Mouse (Mus musculus): ENCODE data around the gene Tuba1a.

Gene Tuba1a

DNA sequence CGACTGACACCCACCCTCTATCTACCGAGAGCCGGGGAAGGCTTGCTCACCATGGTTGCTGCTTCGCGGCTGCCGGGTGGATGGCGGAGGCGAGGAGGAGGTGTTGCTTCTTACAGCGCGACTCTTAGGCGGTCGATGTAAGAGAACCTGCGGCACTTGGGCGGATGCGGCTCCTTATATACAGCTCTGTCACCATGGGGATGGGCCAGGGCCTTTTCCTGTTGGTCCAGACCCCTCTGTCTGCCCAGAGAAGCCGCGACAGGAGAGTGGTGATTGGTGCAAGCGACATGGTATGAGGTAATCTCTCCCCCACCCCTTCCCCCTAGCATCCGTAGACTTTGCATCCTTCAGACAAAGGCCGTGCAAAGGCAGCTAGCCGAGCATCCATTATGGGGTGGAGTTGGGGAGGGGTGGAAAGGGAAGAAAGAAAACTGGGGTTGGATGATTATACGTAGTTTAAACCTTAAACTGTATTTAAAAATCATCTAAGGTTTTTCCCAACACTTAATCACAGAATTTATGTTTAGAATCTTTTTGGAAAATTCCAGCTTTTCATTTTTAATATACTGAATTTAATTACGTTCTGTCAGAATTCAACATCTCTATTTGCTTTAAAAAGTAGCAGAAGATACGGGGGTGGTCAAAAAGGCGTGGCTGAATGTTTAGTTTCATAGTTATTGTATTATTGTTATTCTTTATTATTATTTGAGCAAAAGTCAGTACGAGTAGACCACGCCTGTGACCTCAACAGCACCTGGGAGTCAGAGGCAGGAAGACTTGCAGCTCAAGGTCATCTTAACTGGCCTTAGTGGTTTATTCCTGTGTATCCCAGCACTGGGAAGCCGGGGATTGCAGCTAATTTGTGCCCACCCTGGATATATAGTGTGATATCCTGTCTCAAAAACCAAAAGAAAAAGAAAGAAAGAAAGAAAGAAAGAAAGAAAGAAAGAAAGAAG, at the start of gene Tuba1a, which contains the start of gene Gm49450:
Tuba1a (minus strand) TSS at position 303 of the 956 bp plus-strand sequence.
Gm49450 (minus strand) TSS at position 151 of the 956 bp plus-strand sequence.
- peak; percentile 99 for DNase-seq (ENCODE audit: low read depth)

DNA sequence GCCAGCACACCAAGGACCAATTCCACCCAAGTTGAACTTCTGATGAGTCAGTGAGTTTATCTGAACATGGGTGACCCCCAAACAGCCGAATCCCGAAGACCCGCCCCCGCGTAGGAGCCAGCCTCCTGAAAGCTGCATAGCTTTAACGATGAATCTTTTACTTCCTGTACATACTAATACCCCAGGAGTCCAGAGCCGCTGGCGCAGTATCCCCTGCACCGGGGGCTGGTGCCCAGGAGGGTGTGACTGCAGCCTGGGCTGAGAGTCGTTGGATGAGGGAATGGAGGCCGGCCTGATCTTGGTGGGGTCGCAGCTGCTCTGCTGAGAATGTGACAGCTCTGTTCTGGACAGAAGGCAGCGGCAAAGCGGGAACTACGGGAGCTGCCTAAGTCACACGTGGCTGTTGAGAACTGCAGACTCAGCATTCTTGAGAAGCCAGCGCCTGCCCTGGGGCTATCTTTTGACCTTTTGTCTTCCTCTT, 48.0 kb upstream of the Tuba1a start:
- no peak for DNase-seq (ENCODE audit: low read depth)

DNA sequence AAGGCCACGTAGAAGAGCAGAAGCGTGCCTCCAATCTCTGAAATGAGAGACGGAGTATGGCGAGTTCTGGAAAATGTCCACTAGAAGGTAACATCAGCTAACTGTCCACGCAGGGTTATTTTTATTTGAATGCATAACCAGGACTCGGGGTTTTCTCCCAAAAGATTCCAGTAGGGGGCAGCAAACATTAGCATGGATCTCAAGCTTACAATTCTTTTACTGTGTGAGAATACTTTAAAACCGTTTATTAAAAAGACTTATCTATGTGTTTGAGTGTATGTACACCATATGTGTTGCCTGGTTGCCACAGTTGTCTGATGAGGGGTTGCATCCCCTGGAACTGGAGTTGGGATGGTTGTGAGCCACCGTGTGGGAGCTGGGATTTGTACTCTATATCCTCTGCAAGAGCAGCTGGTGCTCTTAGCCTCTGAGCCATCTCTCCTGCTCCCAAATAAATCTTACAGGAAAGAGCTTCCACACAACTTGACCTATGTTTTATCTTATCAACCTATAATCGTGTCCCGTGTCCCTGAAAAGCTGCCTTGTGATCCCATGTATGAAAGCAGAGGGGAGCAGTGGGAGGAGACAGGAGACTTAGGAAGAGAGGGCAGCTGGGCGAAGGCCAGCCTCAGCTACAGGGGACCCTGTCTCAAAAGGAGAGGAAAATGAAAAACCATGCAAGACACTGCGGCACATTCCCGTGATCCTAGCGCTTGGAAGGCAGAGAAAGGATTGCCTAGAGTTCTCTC, 47.2 kb upstream of the Tuba1a start:
- peak; percentile 80 for DNase-seq (ENCODE audit: low read depth)

DNA sequence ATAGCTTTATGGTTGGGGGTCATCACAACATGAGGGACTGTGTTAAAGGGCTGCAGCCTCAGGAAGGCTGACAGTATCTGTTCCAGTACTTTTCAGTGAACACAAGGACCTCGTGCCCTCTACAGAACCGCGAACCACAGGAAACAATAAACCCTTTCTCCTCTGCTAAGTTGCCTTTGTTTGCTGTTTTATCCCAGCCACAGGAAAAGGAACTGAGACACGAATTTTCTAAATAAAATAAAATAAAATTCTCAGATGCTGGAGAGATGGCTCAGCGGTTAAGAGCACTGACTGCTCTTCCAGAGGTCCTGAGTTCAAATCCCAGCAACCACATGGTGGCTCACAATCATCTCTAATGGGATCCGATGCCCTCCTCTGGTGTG, 45.3 kb upstream of the Tuba1a start:
- DNase-seq (ENCODE audit: low read depth) = peak; percentile 65

DNA sequence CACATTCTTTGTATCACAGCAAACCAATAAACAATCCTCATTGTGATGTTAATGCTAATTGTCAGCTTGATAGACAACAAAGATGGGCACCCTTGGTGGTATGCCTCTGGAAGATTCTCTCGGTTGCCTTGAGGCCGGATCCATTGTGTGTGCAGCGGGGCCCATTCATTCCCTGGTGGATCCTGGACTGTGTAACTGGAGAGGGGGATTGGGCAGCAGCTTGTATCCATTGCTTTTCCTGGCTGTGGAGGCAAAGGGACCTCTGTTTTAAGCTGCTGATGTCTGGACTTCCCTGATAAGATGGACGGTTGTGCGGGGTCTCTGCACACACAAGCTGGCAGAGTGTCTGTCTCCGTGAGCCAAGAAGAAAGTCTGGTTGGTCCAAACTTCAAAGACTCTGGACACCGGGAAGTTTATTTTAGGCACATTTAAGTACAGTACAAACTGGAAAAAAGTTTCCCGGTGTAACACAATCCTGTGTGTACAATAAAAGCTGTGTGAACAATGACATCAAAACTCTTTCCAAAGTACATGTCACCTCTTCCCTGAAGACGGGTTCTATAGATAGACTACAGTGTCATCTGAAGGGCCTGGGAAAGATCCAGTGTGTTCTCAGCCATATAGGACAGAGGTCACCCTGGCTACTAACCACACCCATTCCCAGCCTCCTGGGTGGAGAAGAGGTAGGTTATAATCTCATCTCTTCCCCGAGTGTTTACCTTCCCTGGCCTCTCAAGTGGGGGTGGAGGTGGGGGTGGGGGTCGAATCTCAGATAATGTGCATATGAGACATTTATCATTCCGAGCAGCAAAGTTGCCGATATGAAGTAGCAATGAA, 44.7 kb upstream of the Tuba1a start:
- DNase-seq (ENCODE audit: low read depth) = no peak

DNA sequence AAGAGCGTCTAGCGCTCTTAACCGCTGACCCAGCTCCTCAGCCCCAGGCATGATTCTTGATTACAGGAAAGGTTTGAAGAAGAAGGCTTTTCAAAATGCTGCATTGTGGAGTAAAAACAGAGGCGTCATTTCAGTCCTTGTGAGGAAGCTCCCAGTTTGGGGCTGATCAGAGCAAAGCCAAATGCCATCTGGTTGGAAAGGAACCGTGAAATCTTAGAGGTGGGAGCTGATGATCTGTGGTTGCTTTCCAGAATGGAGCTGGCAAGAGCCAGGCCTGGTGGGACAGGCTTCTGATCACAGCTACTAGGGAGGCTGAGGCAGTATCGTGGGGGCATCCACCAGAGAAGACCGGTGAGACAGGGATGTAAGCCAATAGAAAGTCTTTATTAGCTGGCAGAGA, 43.3 kb upstream of the Tuba1a start:
- DNase-seq (ENCODE audit: low read depth) = no peak

DNA sequence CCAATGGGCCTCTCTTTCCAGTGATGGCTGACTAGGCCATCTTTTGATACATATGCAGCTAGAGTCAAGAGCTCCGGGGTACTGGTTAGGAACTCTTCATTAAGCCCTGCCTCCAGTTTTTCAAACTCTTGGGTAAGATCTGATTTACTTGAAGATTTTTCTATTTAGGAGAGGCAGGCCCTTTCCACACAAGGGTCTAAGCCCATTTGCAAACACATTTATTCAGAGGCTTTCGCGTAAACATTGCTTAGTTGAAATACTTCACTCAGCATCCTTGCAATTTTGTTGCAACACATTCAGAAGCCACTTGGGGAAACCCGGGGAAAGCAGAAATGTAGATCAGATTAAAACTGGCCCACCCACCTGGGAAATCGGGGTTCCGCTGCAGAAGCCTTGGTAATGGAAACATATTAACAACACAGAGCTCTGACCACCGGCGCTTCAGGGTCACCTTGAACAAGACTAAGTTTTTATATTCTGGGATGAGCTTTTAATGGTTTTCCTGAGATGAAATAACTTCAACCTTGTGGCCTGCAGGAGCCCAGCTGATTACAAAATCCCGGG, 41.5 kb upstream of the Tuba1a start:
- no peak for DNase-seq (ENCODE audit: low read depth)

DNA sequence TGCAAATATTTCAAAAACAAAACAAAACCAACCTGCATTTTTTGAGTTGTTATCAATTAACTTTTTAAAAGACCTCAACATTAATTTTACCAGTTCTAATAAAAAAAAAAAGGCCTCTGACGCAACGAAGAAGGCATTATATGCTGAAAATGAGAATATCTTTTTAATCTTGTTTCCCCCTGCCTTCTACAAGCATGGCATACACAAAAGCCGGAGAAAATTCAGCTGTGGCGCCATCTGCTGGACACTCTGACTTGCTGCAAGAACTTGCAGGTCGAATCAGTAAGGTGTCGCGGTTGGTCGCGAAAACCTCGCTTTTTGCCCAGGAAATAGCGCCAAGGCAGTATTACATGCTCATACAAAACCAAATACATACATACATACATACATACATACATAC, 40.4 kb upstream of the Tuba1a start:
- DNase-seq (ENCODE audit: low read depth) = peak; percentile 95

DNA sequence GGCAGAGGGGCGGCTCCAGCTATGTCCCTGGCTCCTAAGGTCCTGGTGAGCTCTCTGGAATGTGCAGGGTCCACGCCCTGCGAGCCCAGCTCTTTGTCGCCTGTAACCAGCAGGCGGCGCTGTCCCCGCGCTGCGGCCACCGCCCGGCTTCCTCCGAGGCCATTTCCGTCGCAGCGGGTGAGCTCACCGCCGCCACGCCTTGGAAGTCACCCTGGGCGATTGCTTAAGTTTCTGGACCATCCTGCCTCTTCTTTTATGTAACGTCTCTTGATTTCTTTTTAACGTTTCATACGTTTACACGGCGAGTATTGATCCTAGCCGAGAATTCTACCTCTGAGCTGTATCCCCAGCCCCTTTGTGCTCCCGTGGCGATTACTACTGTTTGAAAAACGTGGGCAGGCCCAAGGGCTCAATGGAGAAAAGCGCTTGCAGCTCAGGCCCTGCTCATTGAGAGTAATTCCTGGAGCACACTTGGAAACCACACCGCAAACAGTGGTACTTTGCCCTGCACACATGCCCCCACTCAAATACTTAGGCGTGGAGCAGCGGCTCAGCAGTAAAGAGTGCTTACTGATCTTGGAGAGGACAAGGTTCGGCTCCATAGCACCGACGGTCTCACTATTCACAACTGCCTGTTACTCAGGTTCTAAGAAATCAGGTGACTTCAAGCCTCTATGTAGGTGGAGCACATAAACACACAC, 39.7 kb upstream of the Tuba1a start:
- peak; percentile 94 for DNase-seq (ENCODE audit: low read depth)

DNA sequence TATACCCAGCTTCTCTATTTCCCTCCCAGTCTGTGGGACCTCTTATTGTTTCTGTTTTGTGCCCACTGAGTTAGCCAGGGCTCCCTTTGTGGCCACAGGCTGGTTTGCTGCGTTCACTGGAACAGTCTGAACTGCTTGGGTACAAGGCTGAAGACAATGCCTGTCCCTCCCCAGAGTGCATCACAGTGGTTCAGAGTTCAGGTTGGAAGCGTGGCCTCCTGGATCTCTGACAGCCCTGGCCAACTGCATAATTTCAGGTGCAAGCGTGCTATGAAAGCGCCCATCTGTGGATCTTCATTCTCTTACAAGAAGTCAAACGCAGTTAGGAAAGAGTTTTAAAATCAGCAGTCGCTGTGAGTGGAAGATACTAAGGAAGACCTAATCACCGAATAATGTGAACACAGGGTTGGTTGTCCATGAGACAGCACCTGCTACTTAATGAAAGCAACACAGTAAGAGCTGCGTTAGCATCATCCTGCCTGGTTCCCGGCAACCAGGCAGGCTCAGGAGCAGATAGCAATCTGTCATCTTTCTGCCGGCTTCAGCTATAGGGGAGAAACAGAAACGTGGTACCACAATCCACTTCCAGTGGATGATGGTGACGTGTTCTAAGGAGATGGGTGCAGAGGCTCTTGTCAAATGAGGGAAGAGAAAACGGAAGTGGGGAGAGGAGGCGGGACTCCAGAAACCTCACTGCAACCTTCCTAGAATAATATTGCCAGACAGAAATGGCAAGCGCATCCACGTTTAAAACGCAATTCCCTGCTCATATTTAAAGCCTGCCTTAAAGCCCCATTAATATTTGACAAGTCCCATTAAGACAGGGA, 38.8 kb upstream of the Tuba1a start:
- peak; percentile 98 for DNase-seq (ENCODE audit: low read depth)

DNA sequence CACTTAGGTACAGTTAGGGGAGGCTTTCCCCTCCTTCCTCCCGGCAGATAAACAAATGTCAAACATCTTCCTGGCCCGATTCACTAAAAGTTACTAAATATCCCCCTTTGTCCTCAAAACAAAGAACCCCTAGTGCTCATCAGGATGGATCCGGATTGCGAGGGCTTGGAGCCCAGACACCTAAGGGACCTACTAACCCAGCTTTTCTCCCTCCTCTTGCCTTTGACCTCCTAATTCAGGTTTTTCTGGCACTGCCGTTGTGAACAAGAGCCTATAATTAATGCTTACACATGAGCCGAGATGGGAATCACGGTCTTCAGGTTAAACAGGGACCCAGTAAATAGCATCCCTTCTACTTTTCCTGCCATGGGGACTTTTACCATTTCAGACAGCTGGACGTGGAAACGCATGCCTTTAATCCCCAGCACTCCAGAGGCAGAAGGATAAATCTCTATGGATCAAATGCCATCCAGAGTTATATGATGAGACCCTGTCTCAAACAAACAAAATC, 38.1 kb upstream of the Tuba1a start:
- DNase-seq (ENCODE audit: low read depth) = no peak

DNA sequence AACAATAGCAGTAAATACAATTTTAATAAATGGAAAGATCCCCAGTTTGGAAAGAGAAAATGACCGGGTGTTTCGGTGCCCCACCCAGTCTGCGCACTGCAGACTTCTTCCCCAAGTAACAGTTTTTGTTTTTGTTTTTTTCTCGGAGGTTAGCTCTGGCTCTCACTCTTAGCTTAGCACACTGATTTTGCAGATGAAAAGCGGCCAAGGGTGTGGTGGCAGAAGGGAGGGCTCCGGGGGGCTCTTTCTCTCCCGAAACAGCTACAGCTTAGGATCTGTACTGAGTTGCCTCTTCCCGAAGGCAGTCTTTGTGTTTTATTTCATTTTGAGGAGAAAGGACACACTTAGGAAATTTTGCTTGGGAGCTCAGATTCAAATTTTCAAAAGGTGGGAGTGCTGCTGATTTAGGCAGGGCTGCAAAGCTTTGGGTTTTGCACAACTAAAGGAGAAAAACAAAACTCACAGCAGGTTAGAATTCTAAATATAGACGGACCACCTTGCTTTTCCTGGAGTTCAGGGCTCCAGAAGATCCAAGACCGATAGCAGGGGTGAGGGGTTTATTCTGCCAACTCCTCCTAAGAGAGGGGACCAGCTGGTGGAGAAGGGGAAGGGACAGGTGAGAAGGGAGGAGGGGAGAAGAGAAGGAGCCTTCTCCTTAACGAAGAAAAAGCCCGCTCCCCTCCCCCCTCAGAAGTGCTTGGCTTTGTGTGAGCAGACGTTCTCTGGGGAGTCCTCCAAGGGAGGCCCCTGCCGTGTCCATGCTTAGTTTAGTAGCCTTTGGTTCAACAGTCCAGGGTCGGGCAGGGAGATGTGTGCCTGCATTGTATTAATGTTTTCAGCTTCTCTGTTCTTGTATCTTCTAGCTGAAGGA, 37.4 kb upstream of the Tuba1a start:
- DNase-seq (ENCODE audit: low read depth) = no peak

DNA sequence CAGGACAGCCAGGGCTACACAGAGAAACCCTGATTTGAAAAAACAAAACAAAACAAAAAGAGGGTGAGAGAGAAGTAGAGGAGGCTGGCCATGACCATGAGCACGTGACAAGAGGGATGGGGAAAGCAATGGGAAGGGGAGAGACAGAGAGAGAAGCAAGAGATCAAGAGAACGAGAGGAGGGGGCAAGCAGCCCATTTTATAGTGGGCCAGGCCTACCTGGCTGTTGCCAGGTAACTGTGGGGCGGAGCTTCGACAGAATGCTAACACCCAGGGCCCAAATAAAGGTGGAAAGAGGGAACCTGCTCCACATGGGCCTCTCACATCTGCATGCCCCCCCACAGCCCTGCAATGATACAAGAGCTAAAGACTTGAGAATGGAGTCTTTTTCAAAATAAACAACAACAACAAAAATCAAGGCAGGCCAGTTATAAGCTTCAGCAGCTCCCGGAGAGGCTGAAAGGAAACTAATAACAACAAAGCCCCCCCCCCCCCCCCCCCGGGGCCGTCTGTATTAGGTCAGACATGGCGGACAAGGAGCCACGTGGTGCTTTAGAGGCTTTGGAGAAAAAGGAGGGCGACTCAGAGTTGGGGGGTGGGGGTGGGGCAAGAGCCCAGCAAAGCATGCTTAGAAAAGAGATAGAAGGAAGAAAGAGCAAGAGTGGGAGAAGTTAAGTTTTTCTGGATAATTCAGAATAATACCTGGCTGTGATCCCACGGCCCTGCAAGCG, 36.4 kb upstream of the Tuba1a start:
- no peak for DNase-seq (ENCODE audit: low read depth)

DNA sequence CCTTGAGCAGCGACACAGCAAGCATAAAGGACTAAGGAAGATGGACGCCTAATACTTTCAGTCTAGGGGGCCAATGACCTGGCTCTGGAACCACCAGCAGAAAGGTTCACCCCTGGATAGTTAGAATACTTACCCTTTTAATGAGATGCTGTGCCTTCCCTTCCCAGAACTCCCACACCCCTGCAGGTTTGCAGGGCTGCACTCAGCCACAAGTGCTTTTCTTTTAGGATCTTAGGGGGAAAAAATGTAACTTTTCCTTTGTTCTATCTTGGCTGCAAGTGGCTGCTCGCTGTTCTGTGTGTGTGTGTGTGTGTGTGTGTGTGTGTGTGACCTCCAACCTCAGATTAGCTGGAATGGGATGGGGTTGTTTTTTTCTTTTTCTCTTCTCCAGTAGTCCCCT, 35.3 kb upstream of the Tuba1a start:
- no peak for DNase-seq (ENCODE audit: low read depth)

DNA sequence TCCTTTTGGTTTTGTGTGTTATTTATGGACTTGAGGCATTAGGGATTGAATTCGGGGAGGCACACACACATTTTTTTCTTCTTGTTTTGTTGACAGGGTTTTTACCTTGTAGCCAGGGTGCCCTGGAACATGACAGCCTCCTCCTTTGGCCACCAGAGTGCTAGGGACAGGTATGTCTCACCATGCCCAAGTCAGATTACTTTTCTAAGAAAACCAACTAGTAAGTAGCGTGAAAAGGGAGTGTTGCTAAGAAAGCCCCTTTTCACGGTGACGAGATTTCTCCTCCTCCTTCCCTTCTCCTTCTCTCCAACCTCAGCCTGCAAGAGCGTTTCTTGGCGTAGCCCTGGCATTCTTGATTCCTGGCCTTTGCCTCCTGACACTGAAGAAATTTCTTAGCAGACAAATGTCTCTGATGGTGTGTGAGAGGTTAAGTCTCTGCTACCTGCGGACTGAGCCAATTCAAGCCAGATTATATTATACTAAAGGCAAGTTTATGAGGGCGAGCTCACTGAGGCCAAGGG, 34.2 kb upstream of the Tuba1a start:
- no peak for DNase-seq (ENCODE audit: low read depth)

DNA sequence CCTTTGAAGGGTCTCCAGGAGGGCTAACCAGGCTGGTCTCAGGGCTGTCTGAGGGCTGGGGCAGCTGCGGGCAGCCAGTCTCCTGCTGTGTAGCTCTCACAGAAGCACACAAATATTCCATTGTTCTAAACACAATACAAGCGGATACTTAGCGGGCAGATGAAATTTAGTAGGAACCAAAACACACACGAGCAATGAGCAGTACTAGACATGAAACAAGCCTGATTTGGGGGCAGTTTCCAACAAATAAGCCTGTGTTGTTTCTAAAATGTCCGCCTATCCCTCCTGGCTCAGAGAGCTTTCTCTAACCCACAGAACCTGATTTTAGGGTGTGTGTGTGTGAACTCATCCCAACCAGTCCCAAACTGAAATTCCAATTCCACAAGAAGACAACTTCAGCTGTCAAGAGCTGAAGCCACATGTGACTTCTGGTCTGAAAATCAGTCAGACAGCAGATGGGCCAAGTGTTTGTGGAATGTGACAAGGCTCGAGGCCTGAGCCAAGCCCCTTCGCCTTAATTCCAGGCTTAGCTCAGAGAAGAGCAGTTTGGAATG, 33.7 kb upstream of the Tuba1a start:
- DNase-seq (ENCODE audit: low read depth) = no peak

DNA sequence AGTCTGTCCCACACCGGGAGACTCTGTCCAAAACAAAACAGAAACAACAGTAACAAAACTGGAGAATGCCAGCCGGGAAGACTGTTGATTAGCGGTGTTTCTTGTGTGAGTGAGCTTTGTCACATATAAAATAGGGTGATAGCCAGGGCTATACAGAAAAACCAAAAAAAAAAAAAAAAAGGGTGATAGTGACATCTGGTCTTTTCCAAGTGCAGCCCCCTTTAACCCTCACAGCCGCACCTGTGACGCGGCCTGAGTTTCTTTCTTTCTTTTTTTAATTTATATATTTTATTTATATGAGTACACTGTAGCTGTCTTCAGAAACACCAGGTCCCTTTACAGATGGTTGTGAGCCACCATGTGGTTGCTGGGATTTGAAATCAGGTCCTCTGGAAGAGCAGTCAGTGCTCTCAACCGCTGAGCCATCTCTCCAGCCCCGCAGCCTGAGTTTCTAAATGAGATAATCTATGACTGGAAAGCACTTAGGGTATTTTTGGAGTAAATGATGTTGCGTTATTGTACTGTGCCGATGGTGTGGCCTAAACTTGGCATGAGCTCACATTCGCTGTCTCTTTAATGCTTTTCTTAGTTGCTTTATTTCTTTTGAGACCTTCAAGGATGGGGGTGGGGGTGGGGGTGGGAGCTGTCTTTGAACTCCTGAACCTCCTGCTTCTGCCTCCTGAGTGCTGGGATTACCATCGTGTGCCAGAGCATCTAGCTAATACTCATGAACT, 32.6 kb upstream of the Tuba1a start:
- no peak for DNase-seq (ENCODE audit: low read depth)
